Mouse (Mus musculus): Measurements from ENCODE around the gene Ramp1.

Gene Ramp1

DNA sequence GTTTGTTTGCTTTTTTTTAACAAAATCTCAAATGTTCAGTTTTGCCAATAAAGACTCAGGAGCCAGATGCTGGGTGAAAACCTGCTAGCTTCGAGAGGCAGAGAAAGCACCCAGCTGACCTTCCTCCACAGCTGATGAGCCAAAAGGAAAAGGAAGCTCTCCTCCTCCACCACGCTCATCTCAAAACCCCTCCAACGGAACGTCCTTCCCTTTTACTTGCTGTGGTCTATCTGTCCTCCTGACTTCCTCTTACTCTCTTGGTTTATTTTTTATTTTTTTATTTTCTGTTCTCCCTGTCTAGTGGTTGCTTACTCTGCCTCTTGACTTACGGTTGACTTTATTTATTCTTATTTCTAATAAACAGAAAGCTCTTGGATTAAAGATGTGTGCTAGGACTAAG, 55.8 kb downstream of the Ramp1 start:
- DNase-seq (ENCODE audit: low read depth in 1 of 2, low spot score in 2 of 2): no peak

DNA sequence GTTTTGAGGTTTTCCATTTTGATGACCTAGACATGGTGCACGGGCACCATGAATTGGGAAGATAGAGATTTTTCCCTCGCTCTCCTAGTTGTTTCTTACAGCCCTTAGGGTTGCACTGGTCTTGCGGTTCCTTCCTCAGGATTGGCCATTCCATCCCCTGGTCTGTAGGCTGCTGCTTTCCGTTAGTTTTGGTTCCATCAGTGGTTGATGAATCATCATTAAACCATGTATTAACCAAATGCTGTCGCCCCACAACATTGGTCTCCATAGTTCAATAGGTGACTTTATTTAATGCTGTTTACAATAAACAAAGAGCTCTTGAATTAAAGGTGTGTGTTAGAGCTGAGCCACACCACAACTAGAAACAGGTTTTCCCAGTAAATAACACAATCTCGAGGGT, 58.1 kb downstream of the Ramp1 start:
- no peak for DNase-seq (ENCODE audit: low read depth in 1 of 2, low spot score in 2 of 2)

DNA sequence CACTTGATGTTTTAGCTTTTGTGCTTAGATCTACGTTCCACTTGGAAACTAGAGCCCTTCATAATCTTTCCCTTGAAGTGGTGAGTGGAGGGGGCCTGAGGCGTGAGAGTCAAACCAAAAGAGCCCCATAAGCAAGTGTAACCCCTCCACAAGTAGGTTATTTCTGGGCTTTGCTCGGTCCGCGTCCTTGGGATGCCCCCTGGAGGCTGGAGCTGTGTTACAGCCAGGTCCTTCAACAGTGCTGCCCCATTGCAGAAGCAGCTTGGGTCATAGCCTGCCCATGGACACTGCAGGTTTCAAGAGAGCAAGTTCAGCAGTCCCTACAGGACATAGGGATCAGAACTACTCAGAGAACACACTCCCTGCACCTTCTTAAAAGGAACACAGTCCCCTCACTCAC, 59.5 kb downstream of the Ramp1 start:
- DNase-seq (ENCODE audit: low read depth in 1 of 2, low spot score in 2 of 2): peak in 1 of 2 experiments; percentile 37

DNA sequence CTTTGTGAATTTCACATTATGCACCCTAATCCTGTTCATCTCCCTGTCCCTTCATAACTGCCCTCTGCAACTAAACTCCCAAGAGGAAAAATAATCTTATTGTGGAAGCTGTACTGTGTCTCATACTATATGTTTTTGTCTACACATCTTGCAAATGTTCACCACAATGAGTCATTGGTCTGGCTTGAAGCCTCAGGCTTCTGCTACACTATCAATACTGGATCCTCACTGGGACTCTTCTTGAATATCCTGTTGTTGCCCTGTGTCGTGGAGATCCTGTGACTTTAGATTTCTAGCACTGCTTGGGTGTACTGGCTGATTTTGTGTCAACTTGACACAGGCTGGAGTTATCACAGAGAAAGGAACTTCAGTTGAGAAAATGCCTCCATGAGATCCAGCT, 60.2 kb downstream of the Ramp1 start:
- DNase-seq (ENCODE audit: low read depth in 1 of 2, low spot score in 2 of 2): no peak

DNA sequence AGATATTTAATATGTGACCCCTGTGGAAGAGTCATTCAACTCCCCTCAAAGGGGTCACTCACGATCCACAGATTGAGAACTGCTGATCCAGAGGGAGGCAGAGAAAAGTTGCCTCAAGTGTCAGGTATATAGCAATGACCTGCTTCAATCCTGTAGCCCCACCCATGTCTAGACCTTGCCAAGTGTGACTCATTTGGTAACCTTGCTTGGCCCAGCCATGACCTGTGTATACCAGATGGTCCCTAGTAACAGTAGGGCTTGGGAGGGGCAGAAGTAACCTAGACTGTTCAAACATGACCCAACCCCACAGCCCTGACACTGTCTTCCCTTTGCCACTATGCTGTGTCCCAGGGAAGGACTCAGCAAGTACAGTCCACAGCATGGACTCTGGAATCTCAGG, 61.1 kb downstream of the Ramp1 start:
- DNase-seq (ENCODE audit: low read depth in 1 of 2, low spot score in 2 of 2): no peak

DNA sequence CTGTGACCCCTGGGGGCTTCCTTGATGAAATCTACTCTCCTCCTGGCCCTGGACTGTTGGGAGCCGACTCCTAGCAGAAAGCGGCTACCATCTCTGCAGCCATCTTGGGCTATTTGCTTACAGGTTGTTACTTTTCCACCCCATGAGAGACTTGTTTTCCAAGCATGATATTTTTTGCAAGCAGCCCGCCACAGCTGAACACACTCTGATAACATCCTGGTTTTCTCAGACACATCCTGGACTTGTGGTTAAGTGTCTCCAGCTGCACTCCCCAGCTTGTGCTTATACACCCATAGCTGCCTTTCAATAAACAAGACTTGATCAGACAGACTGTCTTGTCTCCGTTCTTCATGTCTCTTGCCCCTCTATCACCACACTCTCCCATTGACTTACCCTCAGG, 61.6 kb downstream of the Ramp1 start:
- no peak for DNase-seq (ENCODE audit: low read depth in 1 of 2, low spot score in 2 of 2)

DNA sequence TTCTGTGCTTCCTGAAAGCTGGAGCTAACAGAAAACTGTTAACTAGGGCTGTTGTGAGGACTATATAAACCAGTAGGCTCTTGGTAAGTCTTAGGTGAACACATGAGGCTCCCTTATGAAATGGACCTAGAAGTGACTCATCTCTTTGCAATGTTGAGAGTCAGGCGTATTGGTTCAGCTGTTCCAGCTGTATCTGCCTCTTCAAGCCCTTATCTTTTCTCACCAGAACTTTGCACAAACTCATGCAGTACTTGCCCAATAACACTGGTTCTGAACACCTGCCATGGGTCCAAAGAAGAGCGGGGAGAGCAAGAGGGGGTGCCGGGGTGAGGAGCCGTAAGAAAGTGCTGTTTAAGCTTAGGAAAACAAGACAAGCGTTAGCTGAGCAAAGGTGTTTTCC, 68.6 kb downstream of the Ramp1 start:
- DNase-seq (ENCODE audit: low read depth in 1 of 2, low spot score in 2 of 2): no peak

DNA sequence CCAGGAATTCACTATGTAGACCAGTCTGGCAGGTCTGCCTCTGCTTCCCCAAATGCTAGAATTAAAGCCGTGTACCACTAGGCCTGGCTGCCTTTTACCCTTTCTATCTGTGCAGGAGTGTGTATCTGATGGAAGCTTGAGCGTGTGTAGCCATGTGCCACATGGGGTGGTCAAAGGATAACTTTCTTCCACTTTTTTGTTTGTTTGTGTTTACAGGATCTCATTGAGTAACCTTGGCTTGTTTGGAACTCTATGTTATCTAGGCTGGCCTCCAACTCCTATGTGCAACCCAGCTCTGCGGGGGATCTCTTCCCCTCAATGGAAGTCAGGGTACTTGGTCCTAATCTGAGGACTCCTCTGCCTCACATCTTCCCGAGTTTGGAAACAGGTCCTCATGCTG, 69.3 kb downstream of the Ramp1 start:
- no peak for DNase-seq (ENCODE audit: low read depth in 1 of 2, low spot score in 2 of 2)

DNA sequence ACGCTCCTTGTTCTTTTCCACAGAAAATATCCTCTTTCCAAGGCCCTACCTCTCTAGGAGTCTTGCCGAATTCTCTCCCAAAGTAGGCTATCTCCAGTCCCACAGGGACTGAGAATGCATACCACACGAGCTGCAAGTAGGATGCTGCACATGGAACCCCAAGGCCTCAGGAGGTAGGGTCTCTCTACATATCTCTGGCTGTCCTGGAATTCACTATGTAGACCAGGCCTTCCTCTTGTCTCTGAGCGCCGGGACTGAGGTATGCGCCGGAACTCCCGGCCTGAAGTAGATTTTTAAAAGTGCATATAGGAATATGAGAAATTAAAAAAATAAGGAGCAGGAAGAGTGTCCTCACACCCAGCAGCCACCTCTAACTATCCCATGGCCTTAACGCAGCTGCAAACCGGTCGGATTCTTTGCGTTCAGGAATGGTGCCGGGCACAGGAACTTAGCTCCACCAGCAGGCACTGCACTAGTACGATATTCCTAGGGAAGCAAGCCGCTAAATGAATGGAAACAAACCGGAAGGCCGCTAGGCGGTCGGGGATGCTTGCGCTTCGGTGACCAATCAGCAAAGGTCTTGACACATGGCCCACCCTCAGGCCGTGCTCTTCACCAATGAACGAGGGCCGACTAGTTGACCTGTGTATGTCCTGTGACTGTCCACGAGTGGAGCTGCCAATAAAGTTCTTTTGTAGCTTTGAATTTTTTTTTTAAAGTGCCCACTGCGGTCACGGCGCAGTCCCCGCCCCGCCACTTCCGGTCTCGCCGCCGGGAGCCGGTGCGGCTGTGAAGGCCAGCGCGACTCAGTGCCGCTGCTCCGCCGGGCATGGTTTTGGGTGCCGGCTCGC, 70.2 kb downstream of the Ramp1 start, which contains the start of gene Ube2f:
Gene Ube2f, plus strand, starts transcription at position 741 of the 851 bp plus-strand sequence.
- peak; percentile 81 to 84 for DNase-seq (ENCODE audit: low read depth in 1 of 2, low spot score in 2 of 2)

DNA sequence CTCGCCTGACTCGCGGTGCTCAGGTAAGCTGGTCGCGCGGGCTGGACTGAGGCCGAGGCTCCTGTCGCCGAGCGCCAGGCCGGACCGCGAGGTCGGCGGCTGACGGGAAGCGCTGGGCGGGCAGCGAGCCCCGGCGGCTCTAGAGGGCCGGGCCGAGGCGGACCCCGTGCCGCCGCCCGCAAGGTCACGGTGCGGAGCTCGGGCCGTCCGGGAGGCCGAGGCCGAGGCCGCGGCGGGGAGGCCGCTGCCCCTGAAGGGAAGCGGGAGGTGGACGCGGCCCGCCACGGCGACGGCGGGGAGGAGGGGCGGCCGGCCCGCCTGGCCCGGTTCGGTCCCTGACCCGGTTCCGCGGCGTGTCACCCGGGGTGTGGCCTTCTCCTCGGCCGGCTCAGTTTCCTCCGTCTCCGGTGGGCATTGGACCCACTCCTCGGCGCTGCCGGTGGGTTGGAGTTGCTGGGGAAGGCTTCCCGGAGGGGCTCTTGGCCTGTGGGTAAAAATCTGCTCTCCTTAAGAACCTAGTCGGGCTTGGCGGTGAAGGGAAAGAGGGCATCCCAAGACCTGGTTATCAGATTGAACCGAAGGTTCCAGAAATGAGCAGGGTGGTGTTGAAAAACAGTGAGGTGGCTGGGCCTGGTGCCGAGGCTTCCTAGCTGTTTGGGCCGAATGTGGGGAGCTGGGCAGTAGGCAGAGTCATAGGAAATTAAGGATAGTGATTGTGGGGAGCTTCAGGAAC, 71.0 kb downstream of the Ramp1 start:
- peak in 1 of 2 experiments; percentile 23 for DNase-seq (ENCODE audit: low read depth in 1 of 2, low spot score in 2 of 2)

DNA sequence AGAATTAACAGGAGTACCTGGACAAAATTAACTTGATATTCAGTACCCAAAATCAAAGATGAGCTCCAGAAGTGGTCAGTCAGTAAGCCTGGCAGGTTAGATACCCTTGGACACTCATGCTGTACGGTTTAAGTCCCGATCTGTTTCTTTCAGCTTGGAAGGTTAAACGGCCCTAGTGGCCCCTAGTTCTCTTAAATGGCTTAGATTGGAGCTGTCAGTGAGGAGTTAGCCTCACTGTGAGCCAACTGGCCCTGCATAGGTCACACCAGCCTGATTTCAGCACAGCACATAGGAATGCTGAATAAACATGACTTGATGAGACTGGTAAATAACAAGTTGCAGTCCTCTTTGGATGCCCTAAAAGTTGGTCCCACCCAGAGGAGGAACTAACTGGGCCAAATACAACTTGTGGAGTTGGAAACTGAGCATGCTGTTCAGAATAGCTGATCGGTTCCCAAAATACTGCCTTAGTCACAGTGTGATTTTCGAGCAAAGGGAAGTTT, 71.6 kb downstream of the Ramp1 start:
- DNase-seq (ENCODE audit: low read depth in 1 of 2, low spot score in 2 of 2): peak in 1 of 2 experiments; percentile 58

DNA sequence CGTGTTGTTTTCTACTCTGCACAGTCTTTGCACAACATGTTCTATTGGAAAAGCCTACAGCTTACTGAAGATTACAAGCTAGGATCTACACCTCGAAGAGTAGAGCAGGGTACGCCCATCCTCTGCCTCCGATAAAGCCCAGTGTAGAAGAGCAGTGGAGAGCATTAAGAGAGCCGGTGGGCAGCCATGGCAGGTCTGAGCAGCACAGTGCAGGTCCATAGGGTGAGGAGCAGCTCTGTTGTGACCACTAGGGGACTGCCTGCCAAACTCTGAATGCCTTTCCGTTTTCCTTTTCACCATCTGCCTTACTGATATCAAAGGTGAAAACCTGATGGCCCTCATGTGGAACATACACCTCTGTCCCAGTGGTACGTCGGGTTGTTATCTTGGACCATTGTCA, 72.3 kb downstream of the Ramp1 start:
- no peak for DNase-seq (ENCODE audit: low read depth in 1 of 2, low spot score in 2 of 2)

DNA sequence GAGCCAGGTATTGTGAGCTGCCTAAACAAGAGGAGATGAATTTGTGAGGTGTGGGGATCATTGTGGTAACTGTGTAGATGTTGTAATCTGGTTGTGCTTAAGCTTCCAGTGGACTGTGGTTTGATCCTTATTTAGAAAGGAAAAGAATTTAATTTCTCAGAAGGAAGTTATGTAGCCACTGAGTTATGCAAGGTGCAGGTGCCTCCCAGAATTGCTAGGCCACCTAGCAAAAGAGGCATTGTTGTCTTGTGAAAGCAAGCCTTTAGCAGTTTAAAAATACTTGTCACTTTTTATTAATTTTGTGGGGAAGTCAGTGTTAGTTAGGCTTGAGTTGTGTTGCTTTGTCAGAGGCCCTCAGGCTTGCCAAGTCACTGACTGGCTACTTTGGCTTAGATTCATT, 78.3 kb downstream of the Ramp1 start:
- DNase-seq (ENCODE audit: low read depth in 1 of 2, low spot score in 2 of 2): no peak

DNA sequence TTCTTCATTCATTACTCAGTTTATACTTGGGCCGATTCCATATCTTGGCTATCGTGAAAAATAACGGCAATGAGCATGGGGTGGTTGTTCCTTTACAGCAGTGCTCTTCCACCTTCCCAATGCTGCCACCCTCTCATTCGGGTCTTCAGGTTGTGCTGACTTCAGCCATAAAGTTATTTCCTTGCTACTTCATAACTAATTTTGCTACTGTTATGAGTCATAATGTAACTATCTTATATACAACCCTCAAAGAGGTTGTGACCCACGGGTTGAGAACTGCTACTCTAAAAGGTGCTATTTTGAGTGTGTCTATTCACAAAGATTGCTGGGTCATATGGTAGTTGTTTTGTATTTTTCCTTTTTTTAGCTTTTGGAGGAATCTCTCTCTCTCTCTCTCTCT, 80.2 kb downstream of the Ramp1 start:
- DNase-seq (ENCODE audit: low read depth in 1 of 2, low spot score in 2 of 2): no peak

DNA sequence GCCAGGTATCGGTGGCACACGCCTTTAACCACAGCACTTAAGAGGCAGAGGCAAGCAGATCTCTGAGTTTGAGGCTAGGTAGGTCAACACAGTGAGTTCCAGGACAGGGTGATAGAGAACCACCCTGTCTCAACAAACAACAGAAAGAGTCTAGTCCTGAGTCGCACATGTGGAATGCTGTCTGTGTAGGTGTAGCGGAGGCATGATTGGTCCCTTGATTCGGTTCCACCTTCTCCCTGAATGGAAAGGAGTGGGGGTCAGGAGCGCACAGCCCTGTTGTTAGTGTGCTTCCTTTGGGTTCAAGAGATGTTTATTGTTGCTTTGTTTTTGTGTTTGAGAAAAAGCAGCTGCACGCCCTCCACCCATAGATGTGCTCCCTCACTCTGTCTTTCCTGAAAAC, 82.9 kb downstream of the Ramp1 start:
- DNase-seq (ENCODE audit: low read depth in 1 of 2, low spot score in 2 of 2): no peak

DNA sequence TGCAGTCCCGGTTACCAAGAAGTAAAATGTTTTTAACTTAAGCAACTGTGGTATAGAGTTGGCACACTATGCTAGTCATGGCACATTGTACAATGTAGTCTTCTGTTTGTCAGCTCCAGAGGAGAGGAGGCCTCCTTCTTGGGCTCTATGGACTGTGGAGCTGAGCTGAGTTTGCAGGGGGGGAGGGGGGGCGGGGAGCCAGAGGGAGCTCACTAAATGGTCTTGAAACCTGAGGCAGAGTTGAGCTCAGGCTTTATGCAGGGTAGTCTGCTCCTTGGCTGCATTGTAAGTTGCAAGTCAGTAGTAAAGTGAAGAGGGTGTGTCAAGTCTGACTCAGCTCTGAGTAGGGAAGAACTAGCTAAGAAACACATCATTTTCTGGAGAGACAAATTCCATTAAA, 92.6 kb downstream of the Ramp1 start:
- no peak for DNase-seq (ENCODE audit: low read depth in 1 of 2, low spot score in 2 of 2)
